Mouse (Mus musculus): ENCODE measurements around the gene Ctnnb1. TPM values are rescaled to one million over a fixed set of nuclear protein-coding genes. Genes with fewer than 3 reads are reported as not detected.

Gene Ctnnb1
- polyA plus RNA-seq, 1 experiment from 2014 or later = 483 TPM

- H3K4me3 ChIP-seq (ENCODE audit: low read depth, low read length) = no peak overlapping the region
- H3K4me1 ChIP-seq (ENCODE audit: control insufficient read depth, insufficient read depth, low read length) = peaks cover 65% of the 10 kb centered on the region
- no peak overlapping the region for H3K9ac ChIP-seq (ENCODE audit: low read depth, low read length)
- H3K4me2 ChIP-seq (ENCODE audit: low read length) = no peak overlapping the region
- H3K27ac ChIP-seq (ENCODE audit: low read length) = no peak overlapping the region
- H3K27me3 ChIP-seq (ENCODE audit: control insufficient read depth, insufficient read depth, low read depth, low read length) = no peaks in the 10 kb centered on the region
- H3K36me3 ChIP-seq (ENCODE audit: control insufficient read depth, insufficient read depth, low read length) = no peaks in the 10 kb centered on the region
- WGBS = 78% methylated on average over 3 of the region's 3 CpGs
- no peak for ATAC-seq
- no peaks in the 10 kb centered on the region for H3K9me3 ChIP-seq (replicated peaks; ENCODE audit: control insufficient read depth, low read length, poor library complexity, severe bottlenecking)
Observed at GRCm38 (mm10) chr9:120944211-120944610, 15.2 kb downstream of the Ctnnb1 start.

- 82% methylated on average over 8 of the region's 8 CpGs for WGBS
- no peak overlapping the region for H3K9ac ChIP-seq (ENCODE audit: low read depth, low read length)
- no peak overlapping the region for H3K4me3 ChIP-seq (ENCODE audit: low read depth, low read length)
- H3K4me1 ChIP-seq (ENCODE audit: control insufficient read depth, insufficient read depth, low read length) = peaks cover 52% of the 10 kb centered on the region
- H3K27me3 ChIP-seq (ENCODE audit: control insufficient read depth, insufficient read depth, low read depth, low read length) = no peaks in the 10 kb centered on the region
- H3K9me3 ChIP-seq (replicated peaks; ENCODE audit: control insufficient read depth, low read length, poor library complexity, severe bottlenecking) = no peaks in the 10 kb centered on the region
- peaks cover 12% of the 10 kb centered on the region for H3K36me3 ChIP-seq (ENCODE audit: control insufficient read depth, insufficient read depth, low read length)
- no peak overlapping the region for H3K27ac ChIP-seq (ENCODE audit: low read length)
- H3K4me2 ChIP-seq (ENCODE audit: low read length) = no peak overlapping the region
- ATAC-seq = no peak
Observed at GRCm38 (mm10) chr9:120946131-120946530, 17.1 kb downstream of the Ctnnb1 start.

- WGBS = 84% methylated on average over 1 of the region's 1 CpGs
- ATAC-seq = no peak
- H3K4me2 ChIP-seq (ENCODE audit: low read length) = no peak overlapping the region
- peaks cover 34% of the 10 kb centered on the region for H3K4me1 ChIP-seq (ENCODE audit: control insufficient read depth, insufficient read depth, low read length)
- no peaks in the 10 kb centered on the region for H3K27me3 ChIP-seq (ENCODE audit: control insufficient read depth, insufficient read depth, low read depth, low read length)
- no peak overlapping the region for H3K9ac ChIP-seq (ENCODE audit: low read depth, low read length)
- no peak overlapping the region for H3K27ac ChIP-seq (ENCODE audit: low read length)
- peaks cover 34% of the 10 kb centered on the region for H3K36me3 ChIP-seq (ENCODE audit: control insufficient read depth, insufficient read depth, low read length)
- H3K9me3 ChIP-seq (replicated peaks; ENCODE audit: control insufficient read depth, low read length, poor library complexity, severe bottlenecking) = no peaks in the 10 kb centered on the region
- H3K4me3 ChIP-seq (ENCODE audit: low read depth, low read length) = no peak overlapping the region
Observed at GRCm38 (mm10) chr9:120948832-120949231, 19.8 kb downstream of the Ctnnb1 start.

GRCm38 (mm10) chr9:120950761-120951160 is 21.7 kb downstream of the Ctnnb1 start:
- Histone ChIP-seq H3K27ac (ENCODE audit: low read length) (no peak overlapping the region), H3K36me3 (ENCODE audit: control insufficient read depth, insufficient read depth, low read length) (peaks cover 52% of the 10 kb centered on the region), H3K9me3 (replicated peaks; ENCODE audit: control insufficient read depth, low read length, poor library complexity, severe bottlenecking) (no peaks in the 10 kb centered on the region), H3K4me1 (ENCODE audit: control insufficient read depth, insufficient read depth, low read length) (peaks cover 23% of the 10 kb centered on the region), H3K4me3 (ENCODE audit: low read depth, low read length) (no peak overlapping the region), H3K4me2 (ENCODE audit: low read length) (no peak overlapping the region), H3K27me3 (ENCODE audit: control insufficient read depth, insufficient read depth, low read depth, low read length) (no peaks in the 10 kb centered on the region), H3K9ac (ENCODE audit: low read depth, low read length) (no peak overlapping the region)
- WGBS = 91% methylated on average over 12 of the region's 12 CpGs
- ATAC-seq = no peak

- no peak for ATAC-seq
- Histone ChIP-seq H3K4me1 (ENCODE audit: control insufficient read depth, insufficient read depth, low read length) (peaks cover 16% of the 10 kb centered on the region), H3K27me3 (ENCODE audit: control insufficient read depth, insufficient read depth, low read depth, low read length) (no peaks in the 10 kb centered on the region), H3K9ac (ENCODE audit: low read depth, low read length) (no peak overlapping the region), H3K4me2 (ENCODE audit: low read length) (no peak overlapping the region), H3K27ac (ENCODE audit: low read length) (no peak overlapping the region), H3K4me3 (ENCODE audit: low read depth, low read length) (no peak overlapping the region), H3K36me3 (ENCODE audit: control insufficient read depth, insufficient read depth, low read length) (peaks cover 61% of the 10 kb centered on the region), H3K9me3 (replicated peaks; ENCODE audit: control insufficient read depth, low read length, poor library complexity, severe bottlenecking) (no peaks in the 10 kb centered on the region)
- 86% methylated on average over 3 of the region's 3 CpGs for WGBS
Observed at GRCm38 (mm10) chr9:120951947-120952346, 22.9 kb downstream of the Ctnnb1 start.

- peaks cover 4% of the 10 kb centered on the region; the same call in 1 of the 2 replicates for H3K4me1 ChIP-seq (ENCODE audit: control insufficient read depth, insufficient read depth, low read length)
- no peaks in the 10 kb centered on the region for H3K27me3 ChIP-seq (ENCODE audit: control insufficient read depth, insufficient read depth, low read depth, low read length)
- H3K9ac ChIP-seq (ENCODE audit: low read depth, low read length) = no peak overlapping the region
- no peak overlapping the region for H3K4me2 ChIP-seq (ENCODE audit: low read length)
- H3K9me3 ChIP-seq (replicated peaks; ENCODE audit: control insufficient read depth, low read length, poor library complexity, severe bottlenecking) = no peaks in the 10 kb centered on the region
- peaks cover 68% of the 10 kb centered on the region for H3K36me3 ChIP-seq (ENCODE audit: control insufficient read depth, insufficient read depth, low read length)
- WGBS = 91% methylated on average over 5 of the region's 5 CpGs
- no peak for ATAC-seq
- H3K4me3 ChIP-seq (ENCODE audit: low read depth, low read length) = no peak overlapping the region
- no peak overlapping the region for H3K27ac ChIP-seq (ENCODE audit: low read length)
Observed at GRCm38 (mm10) chr9:120958051-120958450, 29.0 kb downstream of the Ctnnb1 start.

- Histone ChIP-seq H3K4me2 (ENCODE audit: low read length) (no peak overlapping the region), H3K36me3 (ENCODE audit: control insufficient read depth, insufficient read depth, low read length) (peaks cover 63% of the 10 kb centered on the region), H3K27ac (ENCODE audit: low read length) (no peak overlapping the region), H3K27me3 (ENCODE audit: control insufficient read depth, insufficient read depth, low read depth, low read length) (no peaks in the 10 kb centered on the region), H3K4me3 (ENCODE audit: low read depth, low read length) (no peak overlapping the region), H3K4me1 (ENCODE audit: control insufficient read depth, insufficient read depth, low read length) (peaks cover 4% of the 10 kb centered on the region; the same call in 1 of the 2 replicates), H3K9ac (ENCODE audit: low read depth, low read length) (no peak overlapping the region), H3K9me3 (replicated peaks; ENCODE audit: control insufficient read depth, low read length, poor library complexity, severe bottlenecking) (no peaks in the 10 kb centered on the region)
- no peak for ATAC-seq
- 66% methylated on average over 6 of the region's 6 CpGs for WGBS
Observed at GRCm38 (mm10) chr9:120958560-120958959, 29.5 kb downstream of the Ctnnb1 start.

- H3K4me2 ChIP-seq (ENCODE audit: low read length) = no peak overlapping the region
- no peak overlapping the region for H3K9ac ChIP-seq (ENCODE audit: low read depth, low read length)
- H3K36me3 ChIP-seq (ENCODE audit: control insufficient read depth, insufficient read depth, low read length) = peaks cover 57% of the 10 kb centered on the region
- no peak overlapping the region for H3K27ac ChIP-seq (ENCODE audit: low read length)
- H3K27me3 ChIP-seq (ENCODE audit: control insufficient read depth, insufficient read depth, low read depth, low read length) = no peaks in the 10 kb centered on the region
- 88% methylated on average over 4 of the region's 4 CpGs for WGBS
- H3K4me3 ChIP-seq (ENCODE audit: low read depth, low read length) = no peak overlapping the region
- ATAC-seq = no peak
- peaks cover 4% of the 10 kb centered on the region; the same call in 1 of the 2 replicates for H3K4me1 ChIP-seq (ENCODE audit: control insufficient read depth, insufficient read depth, low read length)
- no peaks in the 10 kb centered on the region for H3K9me3 ChIP-seq (replicated peaks; ENCODE audit: control insufficient read depth, low read length, poor library complexity, severe bottlenecking)
Observed at GRCm38 (mm10) chr9:120959225-120959624, 30.2 kb downstream of the Ctnnb1 start.

GRCm38 (mm10) chr9:120960611-120961010 is 31.6 kb downstream of the Ctnnb1 start:
- H3K4me2 ChIP-seq (ENCODE audit: low read length) = no peak overlapping the region
- peaks cover 43% of the 10 kb centered on the region for H3K36me3 ChIP-seq (ENCODE audit: control insufficient read depth, insufficient read depth, low read length)
- no peaks in the 10 kb centered on the region for H3K27me3 ChIP-seq (ENCODE audit: control insufficient read depth, insufficient read depth, low read depth, low read length)
- no peak for ATAC-seq
- peaks cover 4% of the 10 kb centered on the region for H3K4me1 ChIP-seq (ENCODE audit: control insufficient read depth, insufficient read depth, low read length)
- WGBS = 82% methylated on average over 4 of the region's 4 CpGs
- no peak overlapping the region for H3K9ac ChIP-seq (ENCODE audit: low read depth, low read length)
- no peak overlapping the region for H3K4me3 ChIP-seq (ENCODE audit: low read depth, low read length)
- H3K27ac ChIP-seq (ENCODE audit: low read length) = no peak overlapping the region
- H3K9me3 ChIP-seq (replicated peaks; ENCODE audit: control insufficient read depth, low read length, poor library complexity, severe bottlenecking) = no peaks in the 10 kb centered on the region

Data from midbrain, embryonic 16.5 days (tissue).